Mouse (Mus musculus) brain, embryonic 14.5 days (tissue): ENCODE data around the gene Dhx37.

Experiments
- CTCF ChIP-seq: fragments of 200-500 bp; IDR thresholded peaks from 2 replicates; pipeline ENCODE4 v1.5.1; 2012; ENCODE audit warnings: inconsistent platforms, mild to moderate bottlenecking, moderate library complexity, borderline replicate concordance; ENCODE audit not compliant: insufficient read depth, insufficient read length; ENCODE audit errors: extremely low read depth
- POLR2A ChIP-seq: fragments of 200-500 bp; IDR thresholded peaks from 2 replicates; pipeline ENCODE4 v1.6.1; 2012; ENCODE audit warnings: mild to moderate bottlenecking, inconsistent platforms, borderline replicate concordance; ENCODE audit not compliant: poor library complexity, insufficient read depth, insufficient read length, severe bottlenecking; ENCODE audit errors: extremely low read depth

- TF ChIP-seq CTCF (no peak), POLR2A (no peak)
Observed at GRCm38 (mm10) chr5:125443915-125444314, 10.0 kb upstream of the Dhx37 start.
